Mouse (Mus musculus): ENCODE results near the gene Myd88.

The Myd88 gene

GRCm38 (mm10) chr9:119305863-119306262, 35.3 kb downstream of the Myd88 start:
- no peak for ATAC-seq (ENCODE audit: insufficient number of reproducible peaks, low FRiP score, low TSS enrichment)

- no peak for ATAC-seq (ENCODE audit: insufficient number of reproducible peaks, low FRiP score, low TSS enrichment)
Observed at GRCm38 (mm10) chr9:119298563-119298962, 42.6 kb downstream of the Myd88 start.

GRCm38 (mm10) chr9:119297696-119298095, 43.5 kb downstream of the Myd88 start:
- ATAC-seq (ENCODE audit: insufficient number of reproducible peaks, low FRiP score, low TSS enrichment), result no peak

DNA sequence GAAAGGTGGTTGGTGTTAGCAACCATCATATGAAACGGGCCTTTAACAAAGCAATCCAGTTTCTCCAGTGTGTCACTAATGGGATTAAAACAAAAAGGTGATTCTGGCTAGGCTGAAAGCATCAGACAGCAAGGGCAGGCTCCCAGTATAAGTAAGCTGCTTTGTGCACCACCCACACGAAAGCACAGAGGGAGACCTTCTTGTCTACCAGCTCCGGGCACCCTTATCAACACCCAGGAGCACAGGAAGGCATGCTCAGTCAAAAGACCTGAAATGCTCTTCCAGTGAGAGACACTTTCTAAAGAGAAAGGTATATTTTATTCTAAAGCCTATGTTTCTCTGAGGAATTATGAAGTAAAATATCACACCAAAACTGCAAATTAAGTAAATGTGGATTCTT, 50.4 kb downstream of the Myd88 start:
- ATAC-seq (ENCODE audit: insufficient number of reproducible peaks, low FRiP score, low TSS enrichment), result no peak
